Mouse (Mus musculus): ENCODE data around the gene Camta2.

Gene Camta2

GRCm38 (mm10) chr11:70687601-70688199, at the start of gene Camta2:
Gene Camta2 (minus strand): TSS chr11:70688105.
- peak; percentile 79 to 83 for DNase-seq (ENCODE audit: low spot score in 2 of 2)

GRCm38 (mm10) chr11:70733256-70733655, 45.4 kb upstream of the Camta2 start:
- DNase-seq (ENCODE audit: low spot score in 2 of 2): no peak

- no peak for DNase-seq (ENCODE audit: low spot score in 2 of 2)
Observed at GRCm38 (mm10) chr11:70731178-70731577, 43.3 kb upstream of the Camta2 start.

- DNase-seq (ENCODE audit: low spot score in 2 of 2): no peak
Observed at GRCm38 (mm10) chr11:70730427-70731038, 42.6 kb upstream of the Camta2 start.

GRCm38 (mm10) chr11:70727385-70727784, 39.5 kb upstream of the Camta2 start:
- no peak for DNase-seq (ENCODE audit: low spot score in 2 of 2)

GRCm38 (mm10) chr11:70726585-70726984, 38.7 kb upstream of the Camta2 start:
- DNase-seq (ENCODE audit: low spot score in 2 of 2): no peak

GRCm38 (mm10) chr11:70724706-70725105, 36.8 kb upstream of the Camta2 start:
- DNase-seq (ENCODE audit: low spot score in 2 of 2): no peak

GRCm38 (mm10) chr11:70721072-70721471, 33.2 kb upstream of the Camta2 start:
- no peak for DNase-seq (ENCODE audit: low spot score in 2 of 2)

GRCm38 (mm10) chr11:70720567-70720966, 32.7 kb upstream of the Camta2 start:
- DNase-seq (ENCODE audit: low spot score in 2 of 2): peak; percentile 65 to 68

- no peak for DNase-seq (ENCODE audit: low spot score in 2 of 2)
Observed at GRCm38 (mm10) chr11:70718481-70718880, 30.6 kb upstream of the Camta2 start.

GRCm38 (mm10) chr11:70715832-70716231, 27.9 kb upstream of the Camta2 start:
- DNase-seq (ENCODE audit: low spot score in 2 of 2): no peak

- no peak for DNase-seq (ENCODE audit: low spot score in 2 of 2)
Observed at GRCm38 (mm10) chr11:70713222-70713621, 25.3 kb upstream of the Camta2 start.

- DNase-seq (ENCODE audit: low spot score in 2 of 2): no peak
Observed at GRCm38 (mm10) chr11:70711026-70711425, 23.1 kb upstream of the Camta2 start.

GRCm38 (mm10) chr11:70706127-70706526, 18.2 kb upstream of the Camta2 start:
- no peak for DNase-seq (ENCODE audit: low spot score in 2 of 2)

GRCm38 (mm10) chr11:70702781-70703180, 14.9 kb upstream of the Camta2 start:
- no peak for DNase-seq (ENCODE audit: low spot score in 2 of 2)

- no peak for DNase-seq (ENCODE audit: low spot score in 2 of 2)
Observed at GRCm38 (mm10) chr11:70701984-70702733, 14.3 kb upstream of the Camta2 start.

GRCm38 (mm10) chr11:70701221-70701955, 13.5 kb upstream of the Camta2 start:
- no peak for DNase-seq (ENCODE audit: low spot score in 2 of 2)

- DNase-seq (ENCODE audit: low spot score in 2 of 2): peak; percentile 50 to 51
Observed at GRCm38 (mm10) chr11:70700613-70701012, 12.7 kb upstream of the Camta2 start.

- DNase-seq (ENCODE audit: low spot score in 2 of 2): peak; percentile 92 to 93
Observed at GRCm38 (mm10) chr11:70699722-70700556, 12.0 kb upstream of the Camta2 start, which contains the start of the genes Inca1 and Kif1c. Gene Inca1 (minus strand): TSS chr11:70700155. Gene Kif1c (plus strand): TSS chr11:70700548.

GRCm38 (mm10) chr11:70699051-70699450, 11.1 kb upstream of the Camta2 start:
- no peak for DNase-seq (ENCODE audit: low spot score in 2 of 2)

GRCm38 (mm10) chr11:70697376-70697775, 9.5 kb upstream of the Camta2 start:
- DNase-seq (ENCODE audit: low spot score in 2 of 2): no peak
